Mouse (Mus musculus): Measurements from ENCODE around the gene Lamp1.

Gene Lamp1

GRCm38 (mm10) chr8:13200301-13201012, 41.5 kb downstream of the Lamp1 start, which contains the start of gene Grtp1:
TSS of gene Grtp1 (minus strand) at chr8:13200620.
- in situ Hi-C loops (cut with MboI), result no loop called here

GRCm38 (mm10) chr8:13201013-13201334, 42.0 kb downstream of the Lamp1 start:
- in situ Hi-C loops (cut with MboI), result no loop called here

GRCm38 (mm10) chr8:13202041-13202440, 43.1 kb downstream of the Lamp1 start:
- in situ Hi-C loops (cut with MboI), result no loop called here

- in situ Hi-C loops (cut with MboI), result no loop called here
These were observed 43.8 kb downstream of the Lamp1 start for GRCm38 (mm10) chr8:13202806-13203205.

- in situ Hi-C loops (cut with MboI), result no loop called here
These were observed 44.5 kb downstream of the Lamp1 start for GRCm38 (mm10) chr8:13203472-13203871.

- in situ Hi-C loops (cut with MboI), result no loop called here
These were observed 45.6 kb downstream of the Lamp1 start for GRCm38 (mm10) chr8:13204371-13205140.

- in situ Hi-C loops (cut with MboI), result no loop called here
These were observed 46.4 kb downstream of the Lamp1 start for GRCm38 (mm10) chr8:13205311-13205710.

GRCm38 (mm10) chr8:13206290-13206689, 47.3 kb downstream of the Lamp1 start:
- in situ Hi-C loops (cut with MboI), result no loop called here

- in situ Hi-C loops (cut with MboI), result no loop called here
These were observed 49.8 kb downstream of the Lamp1 start for GRCm38 (mm10) chr8:13208627-13209355.

GRCm38 (mm10) chr8:13209770-13210169, 50.8 kb downstream of the Lamp1 start:
- in situ Hi-C loops (cut with MboI), result no loop called here

- in situ Hi-C loops (cut with MboI), result no loop called here
These were observed 54.7 kb downstream of the Lamp1 start for GRCm38 (mm10) chr8:13213479-13214268.

GRCm38 (mm10) chr8:13216386-13216785, 57.4 kb downstream of the Lamp1 start:
- in situ Hi-C loops (cut with MboI), result no loop called here

- in situ Hi-C loops (cut with MboI), result no loop called here
These were observed 58.1 kb downstream of the Lamp1 start for GRCm38 (mm10) chr8:13217093-13217492.

GRCm38 (mm10) chr8:13217986-13218385, 59.0 kb downstream of the Lamp1 start:
- in situ Hi-C loops (cut with MboI), result no loop called here

GRCm38 (mm10) chr8:13218441-13218840, 59.5 kb downstream of the Lamp1 start:
- in situ Hi-C loops (cut with MboI), result no loop called here

- in situ Hi-C loops (cut with MboI), result no loop called here
These were observed 65.5 kb downstream of the Lamp1 start for GRCm38 (mm10) chr8:13224426-13224825.
